Mouse (Mus musculus) heart, embryonic 16.5 days (tissue): Measurements from ENCODE around the gene Mapk10. TPM values are rescaled to one million over a fixed set of nuclear protein-coding genes. Genes with fewer than 3 reads are reported as not detected.

Source experiments
- ATAC-seq: fragments of 200-750 bp; cut with Nextera tagmentation; replicated peaks from 2 replicates; pipeline ENCODE4 v1.8.0; 2017; ENCODE audit warnings: moderate number of reproducible peaks; ENCODE audit not compliant: insufficient read depth, low FRiP score; ENCODE audit errors: extremely low read depth
- H3K27ac ChIP-seq: fragments of 300-500 bp; sonication (generic); 2 replicates; pipeline ENCODE4 v1.5.1; 2014; ENCODE audit warnings: mild to moderate bottlenecking, low read length, control low read depth, moderate library complexity
- H3K27me3 ChIP-seq: fragments of 300-500 bp; sonication (generic); 2 replicates; pipeline ENCODE4 v1.6.1; 2014; ENCODE audit warnings: low read length, mixed read lengths; ENCODE audit not compliant: control insufficient read depth, insufficient read depth
- H3K36me3 ChIP-seq: fragments of 300-500 bp; sonication (generic); 2 replicates; pipeline ENCODE4 v1.6.1; 2014; ENCODE audit not compliant: control insufficient read depth, insufficient read depth
- H3K4me1 ChIP-seq: fragments of 300-500 bp; sonication (generic); 2 replicates; pipeline ENCODE4 v1.6.1; 2014; ENCODE audit warnings: low read length, mixed read lengths; ENCODE audit not compliant: control insufficient read depth, insufficient read depth
- H3K4me2 ChIP-seq: fragments of 300-500 bp; sonication (generic); 2 replicates; pipeline ENCODE4 v1.6.1; 2014; ENCODE audit warnings: low read depth, mild to moderate bottlenecking, control low read depth, low read length
- H3K4me3 ChIP-seq: fragments of 300-500 bp; sonication (generic); 2 replicates; pipeline ENCODE4 v1.5.1; 2014; ENCODE audit warnings: mild to moderate bottlenecking, control low read depth, low read length
- H3K9ac ChIP-seq: fragments of 300-500 bp; sonication (generic); 2 replicates; pipeline ENCODE4 v1.6.1; 2014; ENCODE audit warnings: low read length, control low read depth
- H3K9me3 ChIP-seq: fragments of 300-500 bp; sonication (generic); replicated peaks from 2 replicates; pipeline ENCODE4 v1.6.1; 2016; ENCODE audit warnings: low read length; ENCODE audit not compliant: control insufficient read depth
- WGBS: fragments of 180-500 bp; shearing (Covaris S2); extraction: QIAGEN DNeasy Blood & Tissue Kit; methylation state at CpG from one replicate; pipeline ENCODE4 v1.1.7; 2014; 5-methylcytosine and 5-hydroxymethylcytosine counted together
- polyA plus RNA-seq: library from polyadenylated mRNA; unstranded; fragments of >200 nt; fragmentation: Nextera tagmentation; extraction: Ambion mirVana; gene quantifications from 2 replicates; pipeline ENCODE4 v1.2.1, GENCODE M21; 2015

Gene Mapk10
- polyA plus RNA-seq, 1 experiment from 2014 or later = 3.6 TPM

DNA sequence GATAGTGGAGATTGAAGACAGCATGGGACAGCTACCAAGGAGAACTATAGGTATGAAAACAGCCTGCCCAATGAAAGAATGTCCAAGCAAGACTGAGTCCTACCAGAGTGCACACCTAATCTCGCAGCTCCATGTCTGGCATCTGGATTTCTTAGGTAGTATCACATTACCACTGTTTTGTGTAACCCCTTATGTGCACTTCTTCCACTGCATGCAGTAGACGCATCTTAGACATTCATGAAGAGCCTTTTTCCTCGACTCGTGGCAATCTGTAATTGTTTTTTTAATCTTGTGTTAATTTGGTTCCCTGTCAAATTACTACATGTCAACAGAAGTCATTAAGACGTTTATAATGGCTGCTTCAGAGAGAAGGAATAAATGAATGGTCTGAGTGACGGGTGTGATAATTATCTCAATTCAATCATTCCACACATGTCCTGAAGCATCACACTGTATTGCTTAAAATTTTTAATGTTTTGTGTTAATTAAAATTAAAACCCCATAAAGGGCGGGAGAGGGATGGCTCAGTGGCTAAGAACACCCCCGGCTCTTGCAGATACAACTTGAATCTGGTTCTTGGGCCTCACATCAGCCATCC, 160.7 kb downstream of the Mapk10 start:
- H3K4me2 ChIP-seq = no peak overlapping the region
- no peak overlapping the region for H3K4me3 ChIP-seq
- ATAC-seq = no peak
- H3K27me3 ChIP-seq = no peaks in the 10 kb centered on the region
- no peak overlapping the region for H3K27ac ChIP-seq
- H3K36me3 ChIP-seq = no peaks in the 10 kb centered on the region
- no peak overlapping the region for H3K9ac ChIP-seq
- H3K4me1 ChIP-seq = no peaks in the 10 kb centered on the region
- WGBS = 71% methylated on average over 8 of the region's 8 CpGs
- no peaks in the 10 kb centered on the region for H3K9me3 ChIP-seq

DNA sequence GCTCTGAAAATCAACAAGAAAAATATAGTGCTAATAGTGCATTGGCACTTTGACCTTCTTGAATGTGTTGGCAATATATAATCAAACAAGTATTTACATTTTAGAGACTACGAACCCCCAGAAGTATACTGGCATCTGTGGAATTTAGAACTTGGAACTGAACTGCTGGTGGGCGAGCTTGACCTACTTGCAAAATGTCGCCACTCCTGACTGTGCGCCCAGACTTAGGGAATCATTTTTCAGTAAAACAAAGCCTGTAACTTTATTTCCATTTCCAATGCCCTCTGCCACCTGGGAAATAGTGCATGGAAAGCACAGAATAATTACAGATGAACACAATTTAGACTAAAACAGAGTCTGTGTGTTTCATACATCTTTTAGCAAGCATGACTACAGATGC, 163.1 kb downstream of the Mapk10 start:
- H3K27ac ChIP-seq = no peak overlapping the region
- no peak overlapping the region for H3K9ac ChIP-seq
- no peaks in the 10 kb centered on the region for H3K4me1 ChIP-seq
- 76% methylated on average over 4 of the region's 4 CpGs for WGBS
- no peak overlapping the region for H3K4me3 ChIP-seq
- no peak overlapping the region for H3K4me2 ChIP-seq
- ATAC-seq = no peak
- H3K9me3 ChIP-seq = no peaks in the 10 kb centered on the region
- no peaks in the 10 kb centered on the region for H3K27me3 ChIP-seq
- H3K36me3 ChIP-seq = no peaks in the 10 kb centered on the region

DNA sequence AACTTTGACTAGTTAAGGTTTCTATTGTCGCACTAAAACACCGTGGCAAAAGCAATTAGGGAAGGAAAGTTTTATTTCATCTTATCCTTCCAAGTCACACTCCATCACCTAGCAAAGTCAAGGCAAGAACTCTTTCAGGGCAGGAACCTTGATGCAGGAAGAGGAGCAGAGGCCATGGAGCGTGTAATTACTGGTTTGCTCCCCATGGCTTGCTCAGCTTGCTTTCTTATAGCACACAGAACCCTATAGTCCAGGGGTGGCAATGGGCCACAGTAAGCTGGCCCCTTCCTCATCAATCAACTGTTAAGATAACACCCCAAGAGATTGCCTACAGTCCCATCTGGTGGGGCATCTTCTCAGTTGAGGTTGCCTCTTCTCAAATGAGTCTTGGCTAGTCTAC, 173.4 kb downstream of the Mapk10 start:
- 89% methylated on average over 3 of the region's 3 CpGs for WGBS
- H3K9me3 ChIP-seq = no peaks in the 10 kb centered on the region
- no peaks in the 10 kb centered on the region for H3K4me1 ChIP-seq
- no peaks in the 10 kb centered on the region for H3K27me3 ChIP-seq
- ATAC-seq = no peak
- no peak overlapping the region for H3K4me2 ChIP-seq
- H3K9ac ChIP-seq = no peak overlapping the region
- H3K36me3 ChIP-seq = no peaks in the 10 kb centered on the region
- no peak overlapping the region for H3K4me3 ChIP-seq
- no peak overlapping the region for H3K27ac ChIP-seq

DNA sequence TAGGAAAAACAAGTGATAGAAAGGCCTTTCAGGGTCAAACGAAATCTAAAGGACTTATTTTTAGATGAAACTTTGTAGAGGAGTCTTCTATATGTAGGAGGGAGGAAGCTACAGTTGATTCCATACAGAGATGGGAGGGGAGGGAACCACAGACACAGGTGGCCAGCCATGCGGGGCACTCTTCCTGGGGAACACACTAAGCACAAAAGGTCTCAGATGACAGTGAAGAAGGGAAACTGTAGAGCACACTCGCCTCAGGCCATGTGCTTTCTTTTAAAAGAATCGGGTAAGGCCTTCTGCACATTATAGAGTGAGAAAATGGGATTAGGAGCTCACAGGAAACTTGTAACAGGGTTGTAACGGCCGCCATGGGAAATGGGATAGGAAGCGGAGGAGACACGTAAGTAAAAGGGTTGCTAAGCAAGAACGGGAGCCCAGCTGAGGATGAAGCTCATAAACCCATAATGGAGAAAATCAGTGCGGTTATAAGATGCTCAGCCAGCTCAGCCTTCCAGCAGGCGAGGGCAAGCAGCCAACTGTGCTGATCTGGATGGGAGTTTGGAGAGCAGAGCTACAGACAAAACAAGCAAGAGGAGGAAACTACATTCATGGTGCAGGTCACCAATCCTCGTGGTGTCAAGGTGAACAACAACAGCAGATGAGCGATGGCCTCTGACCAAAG, 182.1 kb downstream of the Mapk10 start:
- Histone ChIP-seq H3K36me3 (no peaks in the 10 kb centered on the region), H3K4me1 (no peaks in the 10 kb centered on the region), H3K27me3 (no peaks in the 10 kb centered on the region), H3K9ac (no peak overlapping the region), H3K4me2 (no peak overlapping the region), H3K4me3 (no peak overlapping the region), H3K27ac (no peak overlapping the region), H3K9me3 (no peaks in the 10 kb centered on the region)
- no peak for ATAC-seq
- WGBS = 67% methylated on average over 13 of the region's 13 CpGs

DNA sequence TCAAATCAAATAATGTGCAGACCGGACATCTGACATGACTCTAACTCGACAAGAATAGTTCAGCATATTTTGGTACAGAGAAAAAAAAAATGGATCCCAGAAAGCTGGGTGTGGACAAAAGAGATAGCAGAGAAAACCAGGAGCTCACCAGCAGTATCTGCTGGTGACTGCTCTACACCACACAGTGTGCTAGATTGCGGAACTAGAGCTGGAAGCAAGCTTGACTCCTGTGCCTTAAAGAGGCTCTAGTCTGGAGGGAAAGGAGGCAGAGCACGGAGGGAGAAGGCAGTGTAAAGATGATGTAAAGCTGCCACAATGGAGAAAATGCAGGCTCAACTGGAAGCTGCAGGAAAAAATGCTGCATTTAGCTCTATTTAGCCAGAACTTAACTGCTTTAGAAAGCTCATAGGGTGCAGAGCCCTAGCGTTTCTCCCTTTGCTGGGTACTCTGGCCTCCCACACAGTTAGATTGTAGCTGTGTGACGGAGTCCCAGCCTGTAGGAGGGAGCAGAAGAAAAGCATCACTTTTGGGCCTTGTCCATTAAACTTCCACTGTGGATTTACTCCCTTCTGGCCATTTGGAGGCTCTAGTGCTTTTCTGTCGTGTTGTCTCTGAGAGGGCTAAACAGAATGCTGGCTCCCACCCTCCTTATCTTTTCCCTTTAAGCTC, 188.5 kb downstream of the Mapk10 start:
- H3K27me3 ChIP-seq = no peaks in the 10 kb centered on the region
- no peaks in the 10 kb centered on the region for H3K9me3 ChIP-seq
- H3K4me1 ChIP-seq = no peaks in the 10 kb centered on the region
- ATAC-seq = no peak
- no peak overlapping the region for H3K4me3 ChIP-seq
- H3K4me2 ChIP-seq = no peak overlapping the region
- no peak overlapping the region for H3K27ac ChIP-seq
- H3K36me3 ChIP-seq = no peaks in the 10 kb centered on the region
- 44% methylated on average over 7 of the region's 7 CpGs for WGBS
- H3K9ac ChIP-seq = no peak overlapping the region

DNA sequence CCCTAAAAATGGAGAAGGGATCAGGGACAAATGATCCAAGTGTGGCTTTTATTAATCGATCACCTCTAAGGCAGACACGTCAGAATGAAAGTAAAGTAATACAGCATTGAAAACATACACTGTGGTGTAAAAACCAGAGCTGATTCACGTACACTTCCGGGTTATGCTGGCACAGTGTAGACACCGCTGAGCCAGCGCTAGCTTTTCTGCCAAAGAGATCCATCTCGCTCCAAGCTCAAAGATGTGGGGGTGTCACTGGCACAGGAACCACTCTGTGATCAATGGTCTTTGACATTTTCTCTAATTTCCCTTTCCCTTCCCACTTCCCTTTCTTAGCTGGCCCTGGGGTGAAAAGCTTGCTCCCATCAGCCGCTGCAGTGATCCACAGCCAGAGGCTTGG, 189.7 kb downstream of the Mapk10 start:
- H3K27me3 ChIP-seq = no peaks in the 10 kb centered on the region
- H3K4me1 ChIP-seq = no peaks in the 10 kb centered on the region
- no peaks in the 10 kb centered on the region for H3K9me3 ChIP-seq
- WGBS = 80% methylated on average over 8 of the region's 8 CpGs
- H3K36me3 ChIP-seq = no peaks in the 10 kb centered on the region
- ATAC-seq = no peak
- no peak overlapping the region for H3K9ac ChIP-seq
- H3K27ac ChIP-seq = no peak overlapping the region
- no peak overlapping the region for H3K4me2 ChIP-seq
- no peak overlapping the region for H3K4me3 ChIP-seq

DNA sequence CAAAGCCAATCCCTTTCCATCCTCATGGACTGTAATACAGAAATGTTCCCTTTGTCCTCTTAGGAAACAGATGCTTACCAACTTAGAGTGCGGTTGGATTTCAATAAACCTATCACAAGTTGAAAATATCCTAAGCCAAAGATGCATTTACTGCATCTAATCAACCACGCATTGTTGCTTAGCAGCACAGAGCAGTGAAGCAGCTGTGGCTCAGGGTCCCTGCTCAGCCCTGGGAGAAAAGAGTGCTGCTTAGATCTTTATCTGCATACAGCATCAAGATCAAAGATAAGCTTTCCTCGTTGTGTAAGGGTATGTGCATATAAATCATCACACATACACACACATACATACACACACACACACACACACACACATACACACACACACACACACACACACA, 190.2 kb downstream of the Mapk10 start:
- Histone ChIP-seq H3K27me3 (no peaks in the 10 kb centered on the region), H3K4me3 (no peak overlapping the region), H3K9ac (no peak overlapping the region), H3K36me3 (no peaks in the 10 kb centered on the region), H3K4me2 (no peak overlapping the region), H3K4me1 (no peaks in the 10 kb centered on the region), H3K27ac (no peak overlapping the region), H3K9me3 (no peaks in the 10 kb centered on the region)
- ATAC-seq = no peak
- 59% methylated on average over 3 of the region's 3 CpGs for WGBS

DNA sequence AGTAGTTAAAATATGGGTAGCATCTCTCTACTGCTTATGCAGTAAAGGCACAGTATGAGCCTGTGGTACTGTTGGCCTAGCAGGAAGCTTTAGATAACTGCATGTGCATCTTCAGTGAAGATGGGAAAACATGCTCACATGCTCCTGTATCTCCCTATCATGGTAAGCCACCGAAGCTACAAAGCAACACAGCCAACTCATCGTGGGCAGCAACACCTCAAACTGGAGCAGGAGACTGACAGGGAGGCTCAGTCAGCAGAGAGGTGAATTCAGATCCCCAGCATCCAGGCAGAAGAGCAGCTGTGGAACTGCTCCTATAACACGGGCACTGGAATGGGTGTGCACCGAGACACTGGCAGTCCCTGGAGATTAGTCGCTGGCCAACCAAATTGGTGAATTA, 191.0 kb downstream of the Mapk10 start:
- H3K4me3 ChIP-seq = no peak overlapping the region
- no peak overlapping the region for H3K9ac ChIP-seq
- ATAC-seq = no peak
- no peak overlapping the region for H3K27ac ChIP-seq
- 86% methylated on average over 5 of the region's 5 CpGs for WGBS
- H3K27me3 ChIP-seq = no peaks in the 10 kb centered on the region
- H3K36me3 ChIP-seq = no peaks in the 10 kb centered on the region
- no peak overlapping the region for H3K4me2 ChIP-seq
- H3K9me3 ChIP-seq = no peaks in the 10 kb centered on the region
- H3K4me1 ChIP-seq = no peaks in the 10 kb centered on the region

DNA sequence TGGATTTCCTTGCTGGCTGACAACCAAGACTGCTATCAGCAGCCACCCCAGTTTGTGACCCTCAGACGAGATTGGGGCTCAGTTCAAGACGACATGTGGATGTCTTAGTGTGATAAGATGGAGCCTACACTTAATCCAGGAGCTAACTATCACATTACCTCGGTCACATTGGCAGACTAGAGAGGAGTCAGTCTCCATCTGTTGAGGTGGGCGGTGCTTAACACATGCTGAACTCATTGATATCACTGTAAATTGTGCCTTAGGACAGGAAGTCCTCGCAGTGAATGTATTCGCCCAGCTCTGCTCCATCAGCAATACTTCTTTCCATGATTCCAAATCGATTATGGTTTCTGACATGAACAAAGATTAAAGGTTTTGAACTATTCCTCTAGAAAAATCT, 193.5 kb downstream of the Mapk10 start:
- no peak overlapping the region for H3K27ac ChIP-seq

More for the DNA sequence above, 193.5 kb downstream of the Mapk10 start:
- Histone ChIP-seq H3K4me2 (no peak overlapping the region), H3K9me3 (no peaks in the 10 kb centered on the region), H3K9ac (no peak overlapping the region), H3K4me3 (no peak overlapping the region), H3K27me3 (no peaks in the 10 kb centered on the region), H3K36me3 (no peaks in the 10 kb centered on the region), H3K4me1 (no peaks in the 10 kb centered on the region)
- WGBS = 59% methylated on average over 7 of the region's 7 CpGs
- no peak for ATAC-seq
